Mouse (Mus musculus) stomach, embryonic 14.5 days (tissue): ENCODE measurements around the gene Adgrl1. TPM values are rescaled to one million over a fixed set of nuclear protein-coding genes. Genes with fewer than 3 reads are reported as not detected.

Source experiments
- ATAC-seq: fragments of 200-750 bp; cut with Nextera tagmentation; 2 replicates; pipeline ENCODE4 v1.8.0; 2017; ENCODE audit warnings: low read depth, moderate TSS enrichment; ENCODE audit not compliant: insufficient number of reproducible peaks, insufficient read depth, low FRiP score
- H3K27ac ChIP-seq: fragments of 300-500 bp; sonication (generic); 2 replicates; pipeline ENCODE4 v1.5.1; 2014; ENCODE audit warnings: mild to moderate bottlenecking, low read length, moderate library complexity, mixed read lengths
- H3K27me3 ChIP-seq: fragments of 300-500 bp; sonication (generic); 2 replicates; pipeline ENCODE4 v1.6.1; 2014; ENCODE audit warnings: low read length, control low read depth, mixed read lengths; ENCODE audit not compliant: control insufficient read depth, insufficient read depth
- H3K36me3 ChIP-seq: fragments of 300-500 bp; sonication (generic); 2 replicates; pipeline ENCODE4 v1.6.1; 2014; ENCODE audit warnings: mild to moderate bottlenecking, control low read depth, low read length, moderate library complexity, mixed read lengths; ENCODE audit not compliant: control insufficient read depth, insufficient read depth
- H3K4me1 ChIP-seq: fragments of 300-500 bp; sonication (generic); 2 replicates; pipeline ENCODE4 v1.6.1; 2014; ENCODE audit warnings: low read length, control low read depth, mixed read lengths; ENCODE audit not compliant: control insufficient read depth, insufficient read depth
- H3K4me2 ChIP-seq: fragments of 300-500 bp; sonication (generic); replicated peaks from 2 replicates; pipeline ENCODE4 v1.6.1; 2014; ENCODE audit warnings: low read depth, low read length, control low read depth
- H3K4me3 ChIP-seq: fragments of 300-500 bp; sonication (generic); 2 replicates; pipeline ENCODE4 v1.5.1; 2014; ENCODE audit warnings: low read depth, low read length, control low read depth
- H3K9ac ChIP-seq: fragments of 300-500 bp; sonication (generic); replicated peaks from 2 replicates; pipeline ENCODE4 v1.6.1; 2014; ENCODE audit warnings: low read depth, mild to moderate bottlenecking, control low read depth, low read length, moderate library complexity, mixed read lengths
- H3K9me3 ChIP-seq: fragments of 300-500 bp; sonication (generic); 2 replicates; pipeline ENCODE4 v1.6.1; 2016; ENCODE audit warnings: low read depth, low read length, control low read depth; ENCODE audit not compliant: control insufficient read depth
- WGBS: fragments of 180-500 bp; shearing (Covaris S2); extraction: QIAGEN DNeasy Blood & Tissue Kit; methylation state at CpG from one replicate; pipeline ENCODE4 v1.1.7; 2014; 5-methylcytosine and 5-hydroxymethylcytosine counted together
- polyA plus RNA-seq: library from polyadenylated mRNA; unstranded; fragments of >200 nt; fragmentation: Nextera tagmentation; extraction: Ambion mirVana; gene quantifications from 2 replicates; pipeline ENCODE4 v1.2.1, GENCODE M21; 2014

Gene Adgrl1
- polyA plus RNA-seq, 1 experiment from 2014 or later = 29.5 TPM

- H3K4me1 ChIP-seq = peaks cover 12% of the 10 kb centered on the region; the same call in 1 of the 2 replicates
- H3K4me2 ChIP-seq = peak overlapping the region; percentile 53
- H3K27me3 ChIP-seq = no peaks in the 10 kb centered on the region
- H3K36me3 ChIP-seq = no peaks in the 10 kb centered on the region
- no peak for ATAC-seq
- WGBS = under 1% methylated on average over 14 of the region's 14 CpGs
- H3K27ac ChIP-seq = no peak overlapping the region
- H3K4me3 ChIP-seq = peak overlapping the region; percentile 73
- H3K9me3 ChIP-seq = no peaks in the 10 kb centered on the region
- H3K9ac ChIP-seq = peak overlapping the region; percentile 28; the same call in 1 of the 2 replicates
These were observed 54.8 kb downstream of the Adgrl1 start for GRCm38 (mm10) chr8:83954749-83955105.

- Histone ChIP-seq H3K4me3 (peak within 1 kb of the TSS; percentile 73), H3K27me3 (no peaks in the 10 kb centered on the region), H3K36me3 (no peaks in the 10 kb centered on the region), H3K4me2 (peak within 1 kb of the TSS; percentile 94), H3K9ac (peak within 1 kb of the TSS; percentile 39; the same call in 1 of the 2 replicates), H3K27ac (no peak within 1 kb of the TSS), H3K9me3 (no peaks in the 10 kb centered on the region), H3K4me1 (peaks cover 12% of the 10 kb centered on the region; the same call in 1 of the 2 replicates)
- ATAC-seq = peak; percentile 99
- WGBS = under 1% methylated on average over 75 of the region's 75 CpGs
These were observed 55.4 kb downstream of the Adgrl1 start, which contains the start of the genes Gm10644 and Asf1b for GRCm38 (mm10) chr8:83955106-83955957. Gene Gm10644 (minus strand): TSS chr8:83955205. Gene Asf1b (plus strand): TSS chr8:83955507.

GRCm38 (mm10) chr8:83955958-83956218 is 56.0 kb downstream of the Adgrl1 start:
- Histone ChIP-seq H3K27ac (no peak overlapping the region), H3K27me3 (no peaks in the 10 kb centered on the region), H3K9ac (peak overlapping the region; percentile 39; the same call in 1 of the 2 replicates), H3K4me3 (peak overlapping the region; percentile 73), H3K4me1 (peaks cover 12% of the 10 kb centered on the region; the same call in 1 of the 2 replicates), H3K9me3 (no peaks in the 10 kb centered on the region), H3K4me2 (peak overlapping the region; percentile 94), H3K36me3 (no peaks in the 10 kb centered on the region)
- no peak for ATAC-seq
- WGBS = under 1% methylated on average over 15 of the region's 15 CpGs

- no peak for ATAC-seq
- Histone ChIP-seq H3K36me3 (no peaks in the 10 kb centered on the region), H3K4me2 (peak overlapping the region; percentile 94), H3K9ac (no peak overlapping the region; the same call in 1 of the 2 replicates), H3K9me3 (no peaks in the 10 kb centered on the region), H3K27ac (no peak overlapping the region), H3K4me3 (peak overlapping the region; percentile 73), H3K4me1 (peaks cover 12% of the 10 kb centered on the region; the same call in 1 of the 2 replicates), H3K27me3 (no peaks in the 10 kb centered on the region)
- WGBS = 27% methylated on average over 1 of the region's 1 CpGs
These were observed 56.9 kb downstream of the Adgrl1 start for GRCm38 (mm10) chr8:83956789-83957188.

GRCm38 (mm10) chr8:83964015-83964765 is 64.3 kb downstream of the Adgrl1 start:
- Histone ChIP-seq H3K4me1 (no peaks in the 10 kb centered on the region), H3K27ac (no peak overlapping the region), H3K36me3 (peaks cover 7% of the 10 kb centered on the region; the same call in 1 of the 2 replicates), H3K4me2 (no peak overlapping the region), H3K27me3 (no peaks in the 10 kb centered on the region), H3K9me3 (no peaks in the 10 kb centered on the region), H3K9ac (no peak overlapping the region), H3K4me3 (no peak overlapping the region)
- no peak for ATAC-seq
- 85% methylated on average over 5 of the region's 5 CpGs for WGBS

GRCm38 (mm10) chr8:83967701-83968100 is 67.8 kb downstream of the Adgrl1 start:
- no peak for ATAC-seq
- 0 out of 2 replicates have a peak, but pooled peaks cover 3% of the 10 kb centered on the region for H3K4me1 ChIP-seq
- H3K4me2 ChIP-seq = no peak overlapping the region
- no peaks in the 10 kb centered on the region for H3K27me3 ChIP-seq
- 90% methylated on average over 7 of the region's 7 CpGs for WGBS
- no peaks in the 10 kb centered on the region for H3K9me3 ChIP-seq
- H3K9ac ChIP-seq = no peak overlapping the region
- no peak overlapping the region for H3K27ac ChIP-seq
- H3K4me3 ChIP-seq = no peak overlapping the region
- peaks cover 7% of the 10 kb centered on the region; the same call in 1 of the 2 replicates for H3K36me3 ChIP-seq

- H3K9ac ChIP-seq = no peak overlapping the region
- no peak overlapping the region for H3K27ac ChIP-seq
- 89% methylated on average over 4 of the region's 4 CpGs for WGBS
- no peak for ATAC-seq
- no peak overlapping the region for H3K4me3 ChIP-seq
- H3K27me3 ChIP-seq = no peaks in the 10 kb centered on the region
- peaks cover 7% of the 10 kb centered on the region; the same call in 1 of the 2 replicates for H3K36me3 ChIP-seq
- no peaks in the 10 kb centered on the region for H3K9me3 ChIP-seq
- peaks cover 12% of the 10 kb centered on the region; the same call in 1 of the 2 replicates for H3K4me1 ChIP-seq
- no peak overlapping the region for H3K4me2 ChIP-seq
These were observed 71.2 kb downstream of the Adgrl1 start for GRCm38 (mm10) chr8:83971121-83971520.

- 74% methylated on average over 6 of the region's 6 CpGs for WGBS
- peak overlapping the region; percentile 81 for H3K4me2 ChIP-seq
- peaks cover 12% of the 10 kb centered on the region; the same call in 1 of the 2 replicates for H3K4me1 ChIP-seq
- H3K9ac ChIP-seq = no peak overlapping the region; the same call in 1 of the 2 replicates
- H3K4me3 ChIP-seq = 0 out of 2 replicates have a peak overlapping the region, but pooled peaks have one; percentile 90
- H3K27me3 ChIP-seq = no peaks in the 10 kb centered on the region
- ATAC-seq = no peak
- no peaks in the 10 kb centered on the region for H3K9me3 ChIP-seq
- H3K36me3 ChIP-seq = peaks cover 7% of the 10 kb centered on the region; the same call in 1 of the 2 replicates
- H3K27ac ChIP-seq = no peak overlapping the region
These were observed 71.8 kb downstream of the Adgrl1 start for GRCm38 (mm10) chr8:83971661-83972060.
